Mouse (Mus musculus) ES-E14 (cell line): ENCODE measurements around the gene Zkscan6.

Experiments used
- CHD2 ChIP-seq: IDR thresholded peaks from 2 replicates; pipeline ENCODE4 v1.6.1; 2014; ENCODE audit warnings: mild to moderate bottlenecking, low read depth, low read length, inconsistent platforms
- HCFC1 ChIP-seq: IDR thresholded peaks from 2 replicates; pipeline ENCODE4 v1.6.1; 2012; ENCODE audit warnings: low read length, inconsistent platforms, borderline replicate concordance; ENCODE audit not compliant: insufficient read depth
- MAFK ChIP-seq: IDR thresholded peaks from 2 replicates; pipeline ENCODE4 v1.6.1; 2014; ENCODE audit warnings: mild to moderate bottlenecking, low read depth, low read length, inconsistent platforms; ENCODE audit not compliant: insufficient read depth
- ZC3H11A ChIP-seq: IDR thresholded peaks from 2 replicates; pipeline ENCODE4 v1.6.1; 2012; ENCODE audit warnings: low read depth, mild to moderate bottlenecking, inconsistent platforms, low read length, borderline replicate concordance
- ZNF384 ChIP-seq: IDR thresholded peaks from 2 replicates; pipeline ENCODE4 v1.6.1; 2012; ENCODE audit warnings: low read depth, low read length, inconsistent platforms

DNA sequence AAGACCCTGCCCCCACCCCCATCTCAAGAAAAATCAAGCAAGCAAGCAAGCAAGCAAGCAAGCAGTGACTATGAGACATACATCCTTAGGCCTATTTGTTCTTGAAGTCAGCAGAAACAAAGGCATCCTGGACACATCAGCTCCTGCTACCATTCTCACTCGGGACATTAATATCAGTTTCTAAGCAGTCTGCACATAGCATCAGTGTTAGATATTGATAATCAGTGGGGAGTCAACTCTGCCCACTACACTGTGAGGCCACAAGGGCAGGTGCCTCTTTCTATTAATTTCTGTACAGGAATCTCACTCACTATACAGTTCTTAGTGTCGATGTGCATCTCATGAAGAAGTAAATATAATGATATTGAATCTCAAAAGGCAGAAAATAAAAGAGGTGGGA lies 33.4 kb upstream of the Zkscan6 start:
- no peak for TF ChIP-seq CHD2
- no peak for TF ChIP-seq HCFC1
- no peak for TF ChIP-seq ZNF384
- TF ChIP-seq MAFK = no peak
- TF ChIP-seq ZC3H11A = no peak
